14 mouse cellular contexts compared by ENCODE assay signal in the genomic region with DNA sequence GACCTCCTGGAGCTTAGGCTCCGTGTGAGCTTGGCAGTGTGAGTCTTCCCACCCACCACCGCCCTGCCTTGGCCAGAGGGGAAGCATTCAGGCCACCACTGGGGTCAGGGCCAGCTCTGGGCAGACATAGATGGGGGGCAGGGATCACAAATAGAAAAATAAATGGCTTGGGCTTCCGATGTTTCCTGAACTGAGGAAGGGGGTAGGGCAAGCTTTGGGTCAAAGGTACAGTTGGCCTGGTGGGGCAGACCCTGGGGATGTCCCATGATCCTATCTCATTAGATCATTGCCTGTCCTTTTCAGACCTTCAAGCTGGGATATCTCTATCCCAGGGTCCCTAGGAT. TPM values are rescaled to one million over a fixed set of nuclear protein-coding genes. Genes with fewer than 3 reads are reported as not detected.
DNase-seq lines count a peak whose midpoint lies in the region; ATAC-seq and TF ChIP-seq lines count a peak whose summit lies in the region.
"Had no signal": no experiment of that assay in that cellular context is flagged by ENCODE, and none has a peak within 500 bp of the region (broad histone marks: within the 10 kb centered on the region; RNA-seq: fewer than 3 reads in every experiment).

No protein-coding gene starts in this region.

- 32% methylated on average over 3 of the region's 3 CpGs for WGBS in heart, embryonic 12.5 days
- WGBS in neural tube, embryonic 13.5 days = 44% methylated on average over 3 of the region's 3 CpGs
- WGBS in neural tube, embryonic 15.5 days = 64% methylated on average over 3 of the region's 3 CpGs
- WGBS in small intestine, adult 2 months = 59% methylated on average over 3 of the region's 3 CpGs

- TF ChIP-seq POLR2A in small intestine, adult 2 months (IDR thresholded peaks at IDR 0.05; ENCODE audit: low read depth, low read length) = no peak

- H3K36me3 ChIP-seq in heart, embryonic 12.5 days = no peaks in the 10 kb centered on the region
- H3K36me3 ChIP-seq in neural tube, embryonic 13.5 days = no peaks in the 10 kb centered on the region
- no peaks in the 10 kb centered on the region for H3K36me3 ChIP-seq in neural tube, embryonic 15.5 days
- H3K36me3 ChIP-seq in small intestine, adult 2 months (ENCODE audit: control insufficient read depth, insufficient read depth, low read length) = no peaks in the 10 kb centered on the region

- no peak for DNase-seq in heart, postnatal 36 days
- peak; percentile 62 for DNase-seq in kidney, postnatal 10 days
- DNase-seq in retina, postnatal 1 day = no peak
- DNase-seq in right cerebral cortex, adult 18-20 months = no peak
- DNase-seq: cerebellum, adult 9-11 months had no signal

- H3K9me3 ChIP-seq in heart, embryonic 12.5 days (replicated peaks) = no peaks in the 10 kb centered on the region
- no peaks in the 10 kb centered on the region for H3K9me3 ChIP-seq in neural tube, embryonic 13.5 days
- no peaks in the 10 kb centered on the region for H3K9me3 ChIP-seq in neural tube, embryonic 15.5 days (replicated peaks)

- ATAC-seq in heart, embryonic 12.5 days (ENCODE audit: insufficient number of reproducible peaks, low FRiP score) = no peak
- no peak for ATAC-seq in neural tube, embryonic 13.5 days (ENCODE audit: low read depth)
- no peak for ATAC-seq in neural tube, embryonic 15.5 days (ENCODE audit: low FRiP score)

- H3K4me3 ChIP-seq in heart, embryonic 12.5 days = no peak overlapping the region
- H3K4me3 ChIP-seq in neural tube, embryonic 13.5 days = no peak overlapping the region
- H3K4me3 ChIP-seq in neural tube, embryonic 15.5 days (replicated peaks) = no peak overlapping the region
- no peak overlapping the region for H3K4me3 ChIP-seq in small intestine, adult 2 months (ENCODE audit: low read depth, low read length)
- H3K4me3 ChIP-seq: myocyte had no signal

- TF ChIP-seq CTCF in small intestine, adult 2 months (IDR thresholded peaks at IDR 0.05; ENCODE audit: extremely low read depth, insufficient read length, insufficient replicate concordance, low read depth, low read length) = no peak

- 0 out of 2 replicates have a peak overlapping the region, but pooled peaks have one; percentile 12 for H3K9ac ChIP-seq in heart, embryonic 12.5 days
- H3K9ac ChIP-seq in neural tube, embryonic 13.5 days = no peak overlapping the region
- no peak overlapping the region for H3K9ac ChIP-seq in neural tube, embryonic 15.5 days (replicated peaks)

- H3K27ac ChIP-seq in heart, embryonic 12.5 days (ENCODE audit: poor library complexity, severe bottlenecking) = peak overlapping the region; percentile 24; the same call in 1 of the 2 replicates
- H3K27ac ChIP-seq in neural tube, embryonic 13.5 days (replicated peaks) = 0 out of 2 replicates have a peak overlapping the region, but pooled peaks have one; percentile 49
- H3K27ac ChIP-seq in neural tube, embryonic 15.5 days (replicated peaks) = no peak overlapping the region
- peak overlapping the region; percentile 40 for H3K27ac ChIP-seq in small intestine, adult 2 months (ENCODE audit: insufficient read depth, low read depth, low read length)
- H3K27ac ChIP-seq: macrophage had no signal

- peaks cover 32% of the 10 kb centered on the region for H3K4me1 ChIP-seq in heart, embryonic 12.5 days (replicated peaks)
- peaks cover 54% of the 10 kb centered on the region for H3K4me1 ChIP-seq in neural tube, embryonic 13.5 days (replicated peaks)
- H3K4me1 ChIP-seq in neural tube, embryonic 15.5 days = peaks cover 40% of the 10 kb centered on the region
- H3K4me1 ChIP-seq in small intestine, adult 2 months (ENCODE audit: control insufficient read depth, insufficient read depth, insufficient read length, low read length) = peaks cover 3% of the 10 kb centered on the region; the same call in 1 of the 2 replicates

- intact Hi-C loops in heart, postnatal 36 days (cut with DNase I) = loop anchor here (1.0 kb wide), 2 partner anchors 18 to 33 kb away; no protein-coding TSS in a partner anchor

- H3K4me2 ChIP-seq in heart, embryonic 12.5 days = no peak overlapping the region
- H3K4me2 ChIP-seq in neural tube, embryonic 13.5 days = no peak overlapping the region
- no peak overlapping the region for H3K4me2 ChIP-seq in neural tube, embryonic 15.5 days

- H3K27me3 ChIP-seq in heart, embryonic 12.5 days (replicated peaks) = peaks cover 27% of the 10 kb centered on the region
- peaks cover 11% of the 10 kb centered on the region for H3K27me3 ChIP-seq in neural tube, embryonic 13.5 days
- peaks cover 17% of the 10 kb centered on the region for H3K27me3 ChIP-seq in neural tube, embryonic 15.5 days (replicated peaks)
- H3K27me3 ChIP-seq in small intestine, adult 2 months (ENCODE audit: control insufficient read depth, insufficient read depth, low read length) = peaks cover 22% of the 10 kb centered on the region

RNA-seq across cellular contexts. Expression of a gene that starts 2.4 kb away (rescaled TPM):
- polyA plus RNA-seq in heart, embryonic 12.5 days (2016; fragmentation: Nextera tagmentation; extraction: Ambion mirVana) = 13.1 and 15.4 TPM in 2 replicates
- 1 to 10 TPM; 6.1 to 7.3 TPM for total RNA-seq in heart, postnatal 36 days (2021)
- polyA plus RNA-seq in neural tube, embryonic 13.5 days (2015; fragmentation: Nextera tagmentation; extraction: Ambion mirVana) = 33.9 and 37.8 TPM in 2 replicates
- polyA plus RNA-seq in neural tube, embryonic 15.5 days (2015; fragmentation: Nextera tagmentation; extraction: Ambion mirVana) = 43.2 and 44.9 TPM in 2 replicates
- 4.3 and 5.2 TPM in 2 replicates for polyA plus RNA-seq in small intestine, adult 2 months (2012; rRNA removed)

RNA-seq across cellular contexts. Expression of a gene that starts 6.3 kb away (rescaled TPM):
- 24.7 and 26.3 TPM in 2 replicates for polyA plus RNA-seq in heart, embryonic 12.5 days (2016; fragmentation: Nextera tagmentation; extraction: Ambion mirVana)
- 10 to 100 TPM; 34.4 to 64.4 TPM for total RNA-seq in heart, postnatal 36 days (2021)
- 18.9 and 22.2 TPM in 2 replicates for polyA plus RNA-seq in neural tube, embryonic 13.5 days (2015; fragmentation: Nextera tagmentation; extraction: Ambion mirVana)
- 21.0 and 21.6 TPM in 2 replicates for polyA plus RNA-seq in neural tube, embryonic 15.5 days (2015; fragmentation: Nextera tagmentation; extraction: Ambion mirVana)
- polyA plus RNA-seq in small intestine, adult 2 months (2012; rRNA removed) = 39.0 and 59.8 TPM in 2 replicates
- polyA plus RNA-seq: macrophage had no signal

RNA-seq across cellular contexts. Expression of a gene that starts 16.1 kb away (rescaled TPM):
- 43.5 and 45.4 TPM in 2 replicates for polyA plus RNA-seq in heart, embryonic 12.5 days (2016; fragmentation: Nextera tagmentation; extraction: Ambion mirVana)
- 1 to 10 TPM; 5.7 to 7.2 TPM for total RNA-seq in heart, postnatal 36 days (2021)
- 42.7 and 49.2 TPM in 2 replicates for polyA plus RNA-seq in neural tube, embryonic 13.5 days (2015; fragmentation: Nextera tagmentation; extraction: Ambion mirVana)
- polyA plus RNA-seq in neural tube, embryonic 15.5 days (2015; fragmentation: Nextera tagmentation; extraction: Ambion mirVana) = 66.4 and 68.1 TPM in 2 replicates
- 19.9 and 24.1 TPM in 2 replicates for polyA plus RNA-seq in small intestine, adult 2 months (2012; rRNA removed)

RNA-seq across cellular contexts. Expression of a gene that starts 20.5 kb away (rescaled TPM):
- not detected in 2 replicates for polyA plus RNA-seq in heart, embryonic 12.5 days (2016; fragmentation: Nextera tagmentation; extraction: Ambion mirVana)
- not detected for total RNA-seq in heart, postnatal 36 days (2021)
- polyA plus RNA-seq in neural tube, embryonic 13.5 days (2015; fragmentation: Nextera tagmentation; extraction: Ambion mirVana) = not detected in 2 replicates
- not detected in 2 replicates for polyA plus RNA-seq in neural tube, embryonic 15.5 days (2015; fragmentation: Nextera tagmentation; extraction: Ambion mirVana)
- not detected in 2 replicates for polyA plus RNA-seq in small intestine, adult 2 months (2012; rRNA removed)
- total RNA-seq: gastrocnemius, postnatal 36 days; layer of hippocampus, adult 8-10 months had no signal
- polyA plus RNA-seq: macrophage; myocyte; urinary bladder, adult 2 months had no signal

RNA-seq across cellular contexts. Expression of a gene that starts 20.9 kb away (rescaled TPM):
- polyA plus RNA-seq in heart, embryonic 12.5 days (2016; fragmentation: Nextera tagmentation; extraction: Ambion mirVana) = not detected in 2 replicates
- total RNA-seq in heart, postnatal 36 days (2021) = not detected
- polyA plus RNA-seq in neural tube, embryonic 13.5 days (2015; fragmentation: Nextera tagmentation; extraction: Ambion mirVana) = not detected in 2 replicates
- polyA plus RNA-seq in neural tube, embryonic 15.5 days (2015; fragmentation: Nextera tagmentation; extraction: Ambion mirVana) = 0.20 and 1.3 TPM in 2 replicates
- polyA plus RNA-seq in small intestine, adult 2 months (2012; rRNA removed) = 0.29 and 0.42 TPM in 2 replicates
- total RNA-seq: gastrocnemius, postnatal 36 days had no signal
- polyA plus RNA-seq: macrophage, myocyte had no signal
